Mouse (Mus musculus) embryonic stem cell, embryonic (primary cell): ENCODE data around the gene Dera.

Experiments used
- CTCF ChIA-PET, 4 experiments: fragments of 300-600 bp in 2 of 4; fragments of 350-600 bp in 2 of 4; sonication (Branson Sonifier 250); formaldehyde crosslinking; loops; one replicate each; lab custom pipeline; 2022; ENCODE audit warnings: inconsistent platforms in 2 of 4; lab: Charles Lee
- POLR2A ChIA-PET, 4 experiments: fragments of 300-600 bp in 2 of 4; fragments of 350-600 bp in 2 of 4; sonication (Branson Sonifier 250); formaldehyde crosslinking; loops; one replicate each; lab custom pipeline; 2022; ENCODE audit warnings: antibody characterized with exemption in 4 of 4, inconsistent platforms in 1 of 4; lab: Charles Lee

The Dera gene

DNA sequence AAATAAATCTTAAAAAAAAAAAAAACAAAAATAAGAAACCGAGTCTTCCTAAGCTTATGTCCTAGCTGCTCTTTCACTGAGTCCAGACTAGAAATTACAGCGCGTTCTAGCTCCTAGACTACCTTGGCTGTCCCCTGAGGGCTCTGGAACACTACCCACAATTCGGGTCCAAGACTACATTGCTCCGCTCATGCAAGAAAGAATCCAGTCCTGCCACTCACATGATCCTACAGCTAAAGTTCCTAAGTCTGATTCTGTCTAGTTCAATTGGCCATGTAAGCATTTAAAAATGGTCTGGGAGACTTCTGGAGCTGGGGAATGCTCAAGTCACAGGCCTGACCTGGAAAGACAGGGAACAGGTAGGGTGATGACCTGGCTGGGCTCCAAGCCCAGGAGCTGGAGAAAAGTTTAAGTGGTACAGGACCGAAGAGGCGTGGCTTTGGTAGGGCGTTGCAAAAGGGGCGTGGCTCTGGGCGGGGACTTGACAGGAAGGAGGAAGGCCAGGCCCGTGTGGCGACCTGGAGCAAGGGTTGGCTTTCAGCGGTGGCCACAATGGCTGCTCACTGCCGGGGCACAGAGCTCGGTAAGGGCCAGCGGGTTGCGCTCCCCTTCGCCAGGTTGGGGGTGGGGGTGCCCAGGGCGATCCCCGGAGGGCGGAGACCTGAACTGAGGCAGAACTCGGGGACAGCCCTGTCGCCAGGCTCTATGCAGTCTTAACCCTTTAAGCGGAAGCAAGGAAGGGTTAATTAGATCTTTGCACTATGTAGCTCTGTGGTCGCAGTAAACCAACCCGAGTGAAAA lies at the start of gene Dera:
Dera (plus strand) TSS at position 491 of the 801 bp plus-strand sequence.
- POLR2A ChIA-PET, result interaction anchor here (0.5 to 5.5 kb wide), 17 partner anchors 9 to 945 kb away, joined by 3 to 87 read pairs (median 5); partner anchors contain the start of gene Strap (in 2 of the 4)
- CTCF ChIA-PET, result interaction anchor here in 1 of 4 experiments (0.9 kb wide), 2 partner anchors 236 to 396 kb away, joined by 3 read pairs; no protein-coding TSS in a partner anchor

DNA sequence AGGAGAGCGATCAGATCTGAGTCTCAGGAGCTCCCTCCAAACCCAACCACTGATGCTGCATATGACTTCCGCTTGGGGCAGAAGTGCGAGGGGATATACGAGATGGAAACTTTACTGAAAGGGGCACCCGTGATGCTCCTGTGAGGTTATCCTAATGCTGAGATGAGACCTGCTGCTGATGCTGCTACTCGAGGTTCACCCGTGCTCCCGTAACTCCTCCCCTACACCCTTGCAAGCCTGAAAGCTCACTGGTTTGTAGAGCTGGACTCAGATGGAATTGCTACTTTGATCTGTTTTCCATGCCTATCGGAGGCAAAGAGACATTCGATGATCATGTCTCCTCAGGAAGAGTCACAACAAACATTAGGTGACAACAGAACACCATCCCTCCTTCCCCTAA lies 48.1 kb upstream of the Dera start:
- POLR2A ChIA-PET, result interaction anchor here in 2 of 4 experiments (0.7 to 4.7 kb wide), 11 partner anchors 9 to 902 kb away, joined by 3 to 22 read pairs (median 5); partner anchors contain the start of genes Hist4h4 (in 1 of the 2) and Strap (in 1 of the 2)
- CTCF ChIA-PET, result no interaction called here

DNA sequence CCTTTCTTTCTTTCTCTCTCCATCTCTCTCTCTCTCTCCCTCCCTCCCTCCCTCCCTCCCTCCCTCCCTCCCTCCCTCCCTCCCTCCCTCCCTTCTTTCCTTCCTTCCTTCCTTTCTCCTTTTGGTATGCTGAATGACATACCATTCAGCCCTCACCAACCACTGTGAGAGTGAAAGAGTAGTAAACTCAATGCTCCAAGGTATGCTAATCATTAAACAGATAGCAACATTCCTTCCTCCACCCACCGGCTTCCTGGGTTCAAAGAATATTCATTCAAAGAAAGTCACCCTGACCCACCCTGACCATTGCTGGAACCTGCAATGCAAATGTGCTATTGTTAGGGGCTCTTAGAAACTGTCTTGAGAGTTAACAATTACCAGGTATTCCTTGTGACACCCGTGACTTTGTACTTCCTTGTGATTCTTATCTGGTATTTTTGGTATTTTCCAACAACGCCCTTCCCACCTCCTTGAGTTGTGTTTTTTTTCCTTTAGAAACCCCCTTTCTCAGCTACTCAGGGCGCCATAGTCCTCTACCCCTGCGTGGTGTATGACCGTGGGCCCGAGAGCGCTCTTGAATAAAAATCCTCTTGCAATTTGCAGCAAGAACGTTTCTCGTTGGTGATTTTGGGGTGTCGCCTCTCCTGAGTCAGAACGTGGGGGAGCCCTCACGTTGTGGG lies 45.5 kb upstream of the Dera start:
- POLR2A ChIA-PET, result interaction anchor here in 3 of 4 experiments (0.7 to 1.4 kb wide), 7 partner anchors 13 to 880 kb away, joined by 3 to 6 read pairs (median 3); no protein-coding TSS in a partner anchor
- CTCF ChIA-PET, result interaction anchor here in 1 of 4 experiments (0.7 kb wide), 1 partner anchor 878 kb away, joined by 3 read pairs; no protein-coding TSS in a partner anchor

DNA sequence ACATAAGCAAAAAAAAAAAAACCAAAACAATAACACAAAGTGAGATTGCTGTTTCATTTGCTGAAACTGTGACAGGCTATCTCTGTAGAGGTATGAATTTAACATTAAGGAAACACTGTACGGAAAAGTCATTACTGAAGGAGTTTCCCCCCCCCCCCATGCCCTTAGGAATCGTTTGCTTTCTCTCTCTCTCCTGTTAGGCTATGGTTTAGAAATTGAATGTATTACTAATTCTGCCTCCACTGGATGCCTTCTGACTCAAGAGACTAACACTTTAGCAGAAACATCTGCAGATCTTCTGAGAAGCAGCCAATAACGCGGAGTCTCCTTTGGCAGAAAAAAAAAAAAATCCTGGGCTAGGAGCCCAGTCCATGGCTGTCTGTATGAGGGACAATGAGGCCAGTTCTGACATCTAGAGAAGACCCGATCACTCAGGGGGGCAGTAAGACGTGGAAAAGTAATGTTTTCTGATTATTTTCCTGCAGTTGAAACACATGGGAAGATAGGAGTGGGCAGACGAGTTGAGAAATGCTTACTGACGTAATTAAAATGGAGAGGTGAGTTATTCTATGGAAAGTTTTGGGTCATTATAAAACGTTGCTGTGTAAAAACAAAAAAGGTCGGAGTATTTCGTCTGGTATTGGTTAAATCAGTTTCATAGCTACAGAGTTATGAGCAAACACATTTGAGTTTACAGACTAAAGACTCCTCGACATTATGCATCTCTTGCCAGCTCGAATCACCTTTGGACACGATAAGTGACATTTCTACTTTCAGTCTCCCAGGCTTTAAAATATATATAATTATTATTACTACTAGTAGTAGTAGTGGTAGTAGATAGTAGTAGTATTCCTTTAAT lies 43.9 kb upstream of the Dera start:
- CTCF ChIA-PET, result no interaction called here
- POLR2A ChIA-PET, result interaction anchor here in 2 of 4 experiments (0.8 to 1.4 kb wide), 6 partner anchors 11 to 49 kb away, joined by 3 to 6 read pairs (median 3); no protein-coding TSS in a partner anchor

DNA sequence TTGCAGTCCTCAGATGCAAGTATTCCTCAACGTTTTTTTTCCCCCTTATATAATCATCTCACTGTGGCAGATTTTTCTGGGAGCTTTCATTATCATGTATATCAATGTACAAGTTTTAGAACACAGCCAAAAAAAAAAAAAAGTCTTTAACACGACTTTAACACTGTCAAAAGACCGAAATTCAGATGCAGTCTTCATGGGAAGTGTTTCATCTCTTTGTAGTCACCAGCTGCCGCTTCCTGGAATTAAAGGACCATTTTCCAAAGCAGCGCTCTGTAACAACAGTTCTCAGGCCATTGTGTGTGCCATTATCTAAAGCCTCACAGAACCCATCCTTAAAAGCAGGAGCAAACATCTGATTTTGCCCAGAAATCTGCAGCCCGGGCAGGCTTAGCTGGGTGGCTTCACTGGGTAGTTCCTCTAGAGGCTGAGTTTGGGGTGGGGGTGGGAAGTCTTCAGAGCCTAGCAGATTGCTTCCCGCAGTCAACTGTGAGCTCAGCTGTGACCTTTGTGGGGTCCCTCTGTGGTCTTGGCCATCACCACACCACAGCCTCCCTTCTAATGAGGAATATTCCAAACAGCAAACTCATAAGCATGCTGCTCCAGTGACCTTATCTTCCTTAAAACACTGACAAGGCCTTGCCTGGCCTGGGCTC lies 41.6 kb upstream of the Dera start:
- ChIA-PET POLR2A (interaction anchor here in 1 of 4 experiments (0.6 to 1.0 kb wide), 3 partner anchors 10 to 379 kb away, joined by 3 read pairs; no protein-coding TSS in a partner anchor), CTCF (interaction anchor here in 2 of 4 experiments (0.6 to 0.9 kb wide), 3 partner anchors 45 to 425 kb away, joined by 4 read pairs; no protein-coding TSS in a partner anchor)

DNA sequence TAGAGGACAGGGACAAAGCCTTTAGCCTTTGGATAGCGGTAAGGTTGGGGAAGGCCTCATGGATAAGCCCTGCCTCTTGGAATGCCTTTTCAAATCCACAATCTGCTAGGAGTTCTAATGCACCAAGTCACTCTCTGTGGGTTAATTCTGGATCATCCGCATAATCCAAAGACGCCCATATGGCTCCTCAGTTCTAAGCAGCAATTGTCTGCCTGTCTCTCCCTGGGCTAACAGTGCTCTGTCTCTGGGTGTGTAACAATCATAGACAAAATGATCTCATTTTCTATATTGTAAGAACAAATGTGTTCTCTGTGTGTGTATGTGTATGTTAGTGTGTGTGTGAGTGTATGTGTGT lies 41.1 kb upstream of the Dera start:
- ChIA-PET POLR2A (interaction anchor here in 1 of 4 experiments (1.0 kb wide), 1 partner anchor 9 kb away, joined by 3 read pairs; no protein-coding TSS in a partner anchor), CTCF (no interaction called here)

DNA sequence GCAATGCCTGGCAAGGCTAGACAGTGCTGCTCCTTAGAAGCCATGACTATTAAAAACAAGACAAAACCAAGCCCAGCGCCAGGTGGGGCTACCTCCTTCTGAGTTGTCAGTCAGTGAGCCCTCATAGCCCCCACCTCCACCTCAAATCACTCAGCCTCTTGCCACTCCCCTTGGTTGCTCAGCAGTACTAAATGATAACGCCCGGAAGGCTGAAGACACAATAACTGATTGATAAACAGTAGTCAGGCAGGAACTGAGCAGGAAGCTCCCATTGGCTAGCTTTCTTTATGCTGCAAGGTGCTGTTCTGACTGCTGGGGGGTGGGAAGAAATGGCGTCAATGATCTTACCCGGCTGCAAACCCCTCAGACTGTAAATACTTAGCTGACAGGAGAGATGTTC lies 37.5 kb upstream of the Dera start:
- ChIA-PET CTCF (no interaction called here), POLR2A (interaction anchor here in 2 of 4 experiments (1.0 to 1.8 kb wide), 6 partner anchors 10 to 213 kb away, joined by 3 to 5 read pairs (median 4); no protein-coding TSS in a partner anchor)

DNA sequence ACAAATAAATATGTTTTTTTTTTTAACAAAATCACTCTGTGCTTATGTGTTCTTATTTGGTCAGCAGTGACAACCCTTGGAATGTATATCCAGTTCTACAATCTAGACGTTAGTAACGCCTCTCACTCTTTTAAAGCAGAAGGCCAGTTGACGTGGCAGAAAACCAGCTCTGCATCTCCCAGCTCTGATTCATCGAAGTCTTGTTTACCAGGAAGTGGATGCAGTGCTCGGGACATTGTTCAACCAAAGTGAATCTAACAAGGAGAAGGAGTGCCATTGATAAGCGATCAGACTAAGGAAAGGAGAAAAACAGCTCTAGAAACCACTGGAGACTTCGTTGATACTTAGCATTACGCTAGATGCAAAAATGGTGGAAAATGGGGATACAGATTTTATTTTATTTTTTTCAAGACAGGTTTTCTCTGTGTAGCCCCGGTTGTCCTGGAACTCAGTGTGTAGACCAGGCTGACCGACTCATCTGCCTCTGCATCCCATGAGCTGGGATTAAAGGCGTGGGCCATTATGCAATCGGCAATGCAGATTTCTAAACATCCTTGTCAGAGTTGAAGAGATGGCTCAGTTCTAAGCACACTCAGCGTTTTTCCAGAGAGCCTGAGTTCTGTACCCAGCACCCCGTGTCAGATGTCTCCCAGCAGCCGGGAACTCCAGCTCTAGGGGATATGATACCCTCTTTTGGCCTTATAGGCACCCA lies 32.0 kb upstream of the Dera start:
- ChIA-PET POLR2A (interaction anchor here in 3 of 4 experiments (0.7 to 2.4 kb wide), 19 partner anchors 9 to 919 kb away, joined by 3 to 12 read pairs (median 3); partner anchors contain the start of gene Strap (in 1 of the 3)), CTCF (interaction anchor here (0.5 to 1.5 kb wide), 7 partner anchors 24 to 742 kb away, joined by 3 to 10 read pairs (median 3); no protein-coding TSS in a partner anchor)

DNA sequence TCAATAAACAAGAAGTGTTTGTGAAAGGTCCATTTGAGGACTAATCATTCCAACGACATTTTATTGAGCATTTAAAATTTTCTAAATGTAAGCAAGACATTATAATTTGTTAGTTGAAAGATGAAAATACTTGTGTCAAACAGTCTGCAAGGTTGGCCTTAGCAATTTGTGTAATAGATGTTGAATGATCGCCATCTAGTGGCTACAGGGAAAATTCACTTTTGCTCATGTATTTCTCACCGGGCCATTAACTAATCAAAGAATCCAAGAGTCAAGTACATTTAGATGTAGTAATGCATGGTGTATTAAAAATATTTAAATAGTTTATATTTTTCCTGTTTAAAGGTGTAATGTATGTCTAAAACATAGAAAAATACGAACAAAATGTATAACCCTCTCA lies 30.4 kb upstream of the Dera start:
- CTCF ChIA-PET, result interaction anchor here in 2 of 4 experiments (0.5 to 2.0 kb wide), 2 partner anchors 268 kb away, joined by 3 to 4 read pairs; no protein-coding TSS in a partner anchor
- POLR2A ChIA-PET, result interaction anchor here in 1 of 4 experiments (1.6 to 2.4 kb wide), 2 partner anchors 10 to 12 kb away, joined by 5 read pairs; partner anchors contain the start of gene Strap

DNA sequence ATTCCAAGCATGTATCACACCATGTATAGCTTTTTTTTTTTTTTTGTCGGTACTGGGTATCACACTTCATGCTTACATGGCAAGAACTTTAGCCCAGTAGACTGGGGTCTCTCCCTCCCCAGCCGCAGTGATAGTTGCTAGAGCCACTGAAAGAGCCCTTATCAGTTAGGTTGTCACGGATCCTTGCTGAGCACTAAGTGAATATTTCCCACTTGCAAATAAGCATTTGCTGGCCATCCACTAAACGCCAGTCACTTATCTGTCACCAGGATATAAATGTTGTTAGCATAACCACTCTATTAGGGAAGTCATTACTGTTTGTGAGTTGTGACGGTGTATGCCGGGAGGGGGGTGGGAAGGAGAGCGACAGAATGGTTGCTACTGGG lies 19.9 kb upstream of the Dera start:
- ChIA-PET CTCF (interaction anchor here in 2 of 4 experiments (0.6 to 0.9 kb wide), 2 partner anchors 303 to 323 kb away, joined by 3 read pairs; no protein-coding TSS in a partner anchor), POLR2A (interaction anchor here in 3 of 4 experiments (0.5 to 3.7 kb wide), 17 partner anchors 9 to 564 kb away, joined by 3 to 23 read pairs (median 4); partner anchors contain the start of genes Dera (in 2 of the 3) and Rerg (in 2 of the 3))

DNA sequence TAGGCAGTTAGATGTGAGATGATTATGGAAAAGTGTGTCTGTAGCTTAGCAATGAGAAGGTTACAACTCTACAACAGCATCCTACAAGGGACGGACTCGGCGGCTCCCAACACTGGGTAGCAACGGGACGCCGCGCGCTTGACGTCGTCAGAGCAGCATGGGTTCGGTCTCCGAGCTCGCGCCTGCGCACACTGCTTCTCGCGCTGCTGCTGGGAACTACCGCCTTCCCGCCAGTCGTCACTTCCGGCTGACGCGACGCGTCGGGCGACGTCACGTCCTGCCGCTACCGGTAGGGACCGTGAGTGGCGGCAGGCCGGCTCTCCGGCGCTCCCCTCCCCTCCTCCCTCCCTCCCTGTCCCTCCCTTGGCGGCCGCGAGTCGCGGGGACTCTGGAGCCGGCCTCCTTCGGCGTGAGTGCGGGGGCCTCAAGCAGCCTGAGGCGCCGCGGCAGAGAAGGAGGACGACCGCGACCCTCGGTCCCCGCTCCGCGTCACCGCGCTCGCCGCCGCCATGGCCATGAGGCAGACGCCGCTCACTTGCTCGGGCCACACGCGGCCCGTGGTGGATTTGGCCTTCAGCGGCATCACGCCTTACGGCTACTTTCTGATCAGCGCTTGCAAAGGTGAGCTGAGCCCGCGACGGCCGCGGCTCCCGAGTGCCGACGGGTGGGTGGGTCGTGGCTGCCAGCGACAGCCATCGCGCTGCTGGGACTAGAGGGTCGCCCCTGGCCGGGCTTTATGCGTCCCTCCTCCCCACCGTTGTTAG lies 19.3 kb upstream of the Dera start, which contains the start of gene Strap:
Strap (plus strand) TSS at position 233 of the 764 bp plus-strand sequence.
- ChIA-PET CTCF (interaction anchor here in 2 of 4 experiments (0.6 to 0.9 kb wide), 2 partner anchors 304 to 323 kb away, joined by 3 read pairs; no protein-coding TSS in a partner anchor), POLR2A (interaction anchor here in 3 of 4 experiments (0.5 to 3.7 kb wide), 19 partner anchors 9 to 565 kb away, joined by 3 to 23 read pairs (median 4); partner anchors contain the start of genes Dera (in 2 of the 3) and Rerg (in 2 of the 3))

DNA sequence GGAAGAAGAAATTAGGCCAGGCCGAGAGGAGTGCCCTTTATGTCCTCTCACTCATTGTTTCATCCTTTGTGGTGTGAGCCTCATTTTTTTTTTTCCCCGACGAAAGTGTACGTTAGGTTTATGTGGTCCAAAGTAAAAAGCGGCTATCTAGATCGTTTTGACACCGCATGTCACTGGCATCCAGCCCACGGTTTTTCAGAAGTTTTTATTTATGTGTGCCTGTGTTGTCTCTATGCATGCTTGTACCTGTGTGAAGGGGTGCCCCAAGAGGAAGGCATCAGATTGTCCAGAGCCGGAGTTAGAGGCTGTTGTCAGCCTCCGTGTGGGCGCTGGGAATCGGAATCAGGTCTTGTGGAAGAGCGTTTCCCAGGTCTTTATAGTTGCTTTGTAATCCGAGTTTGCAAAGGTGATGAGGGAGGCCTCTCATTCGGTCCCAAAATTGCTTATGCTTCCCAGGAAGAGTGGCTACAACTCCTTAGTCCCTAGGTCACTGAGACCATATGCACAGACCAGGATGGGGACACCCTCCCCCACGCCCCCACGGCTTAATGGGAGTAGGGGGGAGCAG lies 18.6 kb upstream of the Dera start:
- ChIA-PET POLR2A (interaction anchor here in 2 of 4 experiments (0.6 to 3.7 kb wide), 9 partner anchors 11 to 566 kb away, joined by 3 to 23 read pairs (median 5); partner anchors contain the start of genes Dera (in 1 of the 2) and Rerg (in 1 of the 2)), CTCF (no interaction called here)

DNA sequence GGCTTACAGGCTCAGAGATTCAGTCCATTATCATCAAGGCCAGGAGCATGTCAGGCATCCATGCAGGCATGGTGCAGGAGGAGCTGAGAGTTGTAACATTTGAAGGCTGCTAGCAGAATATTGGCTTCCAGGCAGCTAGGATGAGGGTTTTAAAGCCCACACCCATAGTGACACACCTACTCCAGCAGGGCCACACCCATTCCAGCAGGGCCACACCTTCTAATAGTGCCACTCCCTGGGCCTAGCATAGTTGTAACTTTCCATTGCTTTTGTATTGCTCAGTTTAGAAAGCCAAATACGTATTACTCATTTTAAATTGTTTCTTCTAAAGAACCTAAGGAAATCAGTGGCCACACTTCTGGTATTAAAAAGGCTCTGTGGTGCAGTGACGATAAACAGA lies 13.4 kb upstream of the Dera start:
- POLR2A ChIA-PET, result interaction anchor here in 2 of 4 experiments (0.8 to 10.1 kb wide), 4 partner anchors 13 to 937 kb away, joined by 3 to 87 read pairs (median 3); partner anchors contain the start of genes Hist4h4 (in 2 of the 2) and Dera (in 1 of the 2)
- CTCF ChIA-PET, result interaction anchor here in 1 of 4 experiments (1.4 kb wide), 1 partner anchor 9 kb away, joined by 4 read pairs; no protein-coding TSS in a partner anchor

DNA sequence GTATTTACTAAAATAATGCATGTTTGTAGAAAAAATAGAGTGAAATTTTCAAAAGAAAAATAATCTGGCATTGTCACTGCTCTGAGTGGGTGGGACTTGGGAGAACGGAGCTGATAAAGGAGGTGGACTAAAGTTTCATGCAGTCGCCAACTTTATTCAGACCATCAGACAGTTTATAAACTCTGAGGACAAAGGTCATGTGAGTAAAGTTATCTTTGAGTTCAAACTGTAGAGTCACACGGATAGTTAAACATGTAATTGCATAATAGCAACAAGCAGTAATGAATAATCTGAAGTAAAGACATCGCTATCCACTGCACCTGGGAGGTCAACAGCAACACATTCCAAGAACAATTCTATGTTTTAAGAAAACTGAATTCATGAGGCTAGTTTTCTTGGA lies 9.6 kb upstream of the Dera start:
- POLR2A ChIA-PET, result interaction anchor here in 2 of 4 experiments (1.2 to 10.1 kb wide), 2 partner anchors 9 to 10 kb away, joined by 4 to 87 read pairs; partner anchors contain the start of gene Dera (in 1 of the 2)

More for the DNA sequence above, 9.6 kb upstream of the Dera start:
- CTCF ChIA-PET, result no interaction called here
